8 mouse cellular contexts compared by ENCODE assay signal in genomic region chr1:80758798-80759184, GRCm38 (mm10). TPM values are rescaled to one million over a fixed set of nuclear protein-coding genes. Genes with fewer than 3 reads are reported as not detected.
DNase-seq lines count a peak whose midpoint lies in the region; ATAC-seq and TF ChIP-seq lines count a peak whose summit lies in the region.

No protein-coding gene starts in this region.

- H3K4me3 ChIP-seq in heart, embryonic 15.5 days, result peak overlapping the region; percentile 75
- H3K4me3 ChIP-seq in G1E (ENCODE audit: low read depth, low read length), result peak overlapping the region; percentile 39; the same call in 1 of the 2 replicates
- peak overlapping the region; percentile 75 for H3K4me3 ChIP-seq in hindbrain, embryonic 10.5 days
- H3K4me3 ChIP-seq in midbrain, embryonic 10.5 days, result peak overlapping the region; percentile 79

- H3K9me3 ChIP-seq in heart, embryonic 15.5 days (replicated peaks), result no peaks in the 10 kb centered on the region
- peaks cover 45% of the 10 kb centered on the region for H3K9me3 ChIP-seq in G1E (replicated peaks)
- no peaks in the 10 kb centered on the region for H3K9me3 ChIP-seq in hindbrain, embryonic 10.5 days
- no peaks in the 10 kb centered on the region for H3K9me3 ChIP-seq in midbrain, embryonic 10.5 days (replicated peaks)

- DNase-seq in heart, adult 18-20 months, result no peak
- no peak for DNase-seq in G1E (ENCODE audit: low spot score)
- DNase-seq in hindbrain, embryonic 10.5 days (ENCODE audit: low spot score), result no peak
- DNase-seq in midbrain, embryonic 10.5 days (ENCODE audit: low spot score), result no peak
- no peak for DNase-seq in gastrocnemius, adult 8-10 months (ENCODE audit: low spot score in 2 of 2)
- no peak for DNase-seq in left cerebral cortex, postnatal 25 days (ENCODE audit: low spot score in 2 of 2)
- no peak for DNase-seq in gastrocnemius, postnatal 14 days

- H3K9ac ChIP-seq in heart, embryonic 15.5 days, result peak overlapping the region; percentile 67

- H3K4me2 ChIP-seq in heart, embryonic 15.5 days, result peak overlapping the region; percentile 95

- H3K27ac ChIP-seq in heart, embryonic 15.5 days, result no peak overlapping the region
- peak overlapping the region; percentile 84 for H3K27ac ChIP-seq in hindbrain, embryonic 10.5 days
- peak overlapping the region; percentile 80 for H3K27ac ChIP-seq in midbrain, embryonic 10.5 days (replicated peaks)

- TF ChIP-seq CTCF in G1E (IDR thresholded peaks at IDR 0.05; ENCODE audit: low read depth, low read length), result no peak

- peak; percentile 9; the same call in 1 of the 2 replicates for ATAC-seq in heart, embryonic 15.5 days (replicated peaks; ENCODE audit: insufficient number of reproducible peaks, insufficient read depth, low FRiP score, low read depth)
- no peak for ATAC-seq in G1E (ENCODE audit: extremely low read depth, insufficient number of reproducible peaks, low FRiP score, poor library complexity, severe bottlenecking)

- no peaks in the 10 kb centered on the region for H3K36me3 ChIP-seq in heart, embryonic 15.5 days
- H3K36me3 ChIP-seq in G1E (replicated peaks), result no peaks in the 10 kb centered on the region
- H3K36me3 ChIP-seq in hindbrain, embryonic 10.5 days, result no peaks in the 10 kb centered on the region
- H3K36me3 ChIP-seq in midbrain, embryonic 10.5 days, result no peaks in the 10 kb centered on the region

- WGBS in heart, embryonic 15.5 days, result 12% methylated on average over 6 of the region's 6 CpGs
- WGBS in hindbrain, embryonic 10.5 days, result 7% methylated on average over 6 of the region's 6 CpGs
- 9% methylated on average over 6 of the region's 6 CpGs for WGBS in midbrain, embryonic 10.5 days

- H3K4me1 ChIP-seq in heart, embryonic 15.5 days (replicated peaks), result peaks cover 18% of the 10 kb centered on the region
- no peaks in the 10 kb centered on the region for H3K4me1 ChIP-seq in G1E (ENCODE audit: insufficient read depth, low read depth, low read length)
- peaks cover 22% of the 10 kb centered on the region for H3K4me1 ChIP-seq in hindbrain, embryonic 10.5 days (replicated peaks)
- peaks cover 21% of the 10 kb centered on the region for H3K4me1 ChIP-seq in midbrain, embryonic 10.5 days

- intact Hi-C loops in left cerebral cortex, postnatal 25 days (cut with DNase I), result no loop called here
- intact Hi-C loops in gastrocnemius, postnatal 14 days (cut with DNase I; ENCODE audit: low total_unique reads), result no loop called here

- H3K27me3 ChIP-seq in heart, embryonic 15.5 days, result no peaks in the 10 kb centered on the region
- H3K27me3 ChIP-seq in G1E (ENCODE audit: insufficient read depth, low read length), result no peaks in the 10 kb centered on the region
- H3K27me3 ChIP-seq in hindbrain, embryonic 10.5 days (ENCODE audit: insufficient read depth, poor library complexity, severe bottlenecking), result peaks cover 32% of the 10 kb centered on the region
- H3K27me3 ChIP-seq in midbrain, embryonic 10.5 days (ENCODE audit: low read depth, poor library complexity, severe bottlenecking), result peaks cover 38% of the 10 kb centered on the region

RNA-seq across cellular contexts. Expression of gene Dock10, which starts 0.5 kb away (rescaled TPM):
- polyA plus RNA-seq in heart, embryonic 15.5 days (2015; fragmentation: Nextera tagmentation; extraction: Ambion mirVana), result 2.5 and 6.4 TPM in 2 replicates
- 1 to 10 TPM; 4.1 to 8.0 TPM for total RNA-seq in heart, adult 18-20 months (2021)
- total RNA-seq in G1E (2014; fragmentation: Nextera tagmentation) (not detected in 2 replicates), G1E (2017) (0.46 and 0.76 TPM in 2 replicates)
- polyA plus RNA-seq in G1E (2012), result not detected in 2 replicates
- 3.1 and 3.3 TPM in 2 replicates for polyA plus RNA-seq in hindbrain, embryonic 10.5 days (2016; fragmentation: Nextera tagmentation; extraction: Ambion mirVana)
- 1.9 and 2.1 TPM in 2 replicates for polyA plus RNA-seq in midbrain, embryonic 10.5 days (2016; fragmentation: Nextera tagmentation; extraction: Ambion mirVana)
- 1 to 10 TPM in 3 of 4 experiments, under 1 TPM in 1; 0.92 to 2.0 (median 1.6) TPM for total RNA-seq in gastrocnemius, adult 8-10 months (2022)
- 10 to 100 TPM; 24.4 to 38.7 TPM for total RNA-seq in left cerebral cortex, postnatal 25 days (2021)
- total RNA-seq in gastrocnemius, postnatal 14 days (2021), result 1 to 10 TPM; 7.3 to 8.0 TPM
